Mouse (Mus musculus) lung, embryonic 15.5 days (tissue): ENCODE measurements around the gene Alyref. TPM values are rescaled to one million over a fixed set of nuclear protein-coding genes. Genes with fewer than 3 reads are reported as not detected.

Experiments
- ATAC-seq: fragments of 200-750 bp; cut with Nextera tagmentation; 2 replicates; pipeline ENCODE4 v1.8.0; 2017; ENCODE audit warnings: moderate number of reproducible peaks, borderline replicate concordance; ENCODE audit not compliant: low FRiP score, low TSS enrichment; ENCODE audit errors: extremely low read depth
- H3K27ac ChIP-seq: fragments of 300-500 bp; sonication (generic); 2 replicates; pipeline ENCODE4 v1.5.1; 2015; ENCODE audit warnings: moderate library complexity, mild to moderate bottlenecking, inconsistent platforms
- H3K27me3 ChIP-seq: fragments of 300-500 bp; sonication (generic); 2 replicates; pipeline ENCODE4 v1.6.1; 2015; ENCODE audit warnings: inconsistent platforms
- H3K36me3 ChIP-seq: fragments of 300-500 bp; sonication (generic); 2 replicates; pipeline ENCODE4 v1.6.1; 2015; ENCODE audit warnings: inconsistent platforms
- H3K4me1 ChIP-seq: fragments of 300-500 bp; sonication (generic); 2 replicates; pipeline ENCODE4 v1.6.1; 2015; ENCODE audit warnings: inconsistent platforms
- H3K4me2 ChIP-seq: fragments of 300-500 bp; sonication (generic); 2 replicates; pipeline ENCODE4 v1.6.1; 2015; ENCODE audit warnings: inconsistent platforms, mild to moderate bottlenecking, moderate library complexity
- H3K4me3 ChIP-seq: fragments of 300-500 bp; sonication (generic); 2 replicates; pipeline ENCODE4 v1.5.1; 2015; ENCODE audit warnings: mild to moderate bottlenecking, inconsistent platforms
- H3K9ac ChIP-seq: fragments of 300-500 bp; sonication (generic); 2 replicates; pipeline ENCODE4 v1.6.1; 2015; ENCODE audit warnings: inconsistent platforms
- H3K9me3 ChIP-seq: fragments of 300-500 bp; sonication (generic); 2 replicates; pipeline ENCODE4 v1.6.1; 2016; ENCODE audit warnings: inconsistent platforms
- WGBS: fragments of 180-500 bp; shearing (Covaris S2); methylation state at CpG from one replicate; pipeline ENCODE4 v1.1.7; 2015; 5-methylcytosine and 5-hydroxymethylcytosine counted together
- polyA plus RNA-seq: library from polyadenylated mRNA; unstranded; fragments of >200 nt; fragmentation: Nextera tagmentation; extraction: Ambion mirVana; gene quantifications from 2 replicates; pipeline ENCODE4 v1.2.1, GENCODE M21; 2015

The Alyref gene
- polyA plus RNA-seq, 1 experiment from 2014 or later, result 511 TPM

GRCm38 (mm10) chr11:120623961-120624679 is 26.0 kb upstream of the Alyref start:
- WGBS, result 11% methylated on average over 30 of the region's 30 CpGs

GRCm38 (mm10) chr11:120622805-120623204 is 24.6 kb upstream of the Alyref start:
- H3K36me3 ChIP-seq, result peaks cover 50% of the 10 kb centered on the region
- ATAC-seq, result no peak
- no peak overlapping the region for H3K4me3 ChIP-seq
- H3K4me2 ChIP-seq, result no peak overlapping the region
- H3K4me1 ChIP-seq, result peaks cover 21% of the 10 kb centered on the region
- no peak overlapping the region for H3K27ac ChIP-seq
- no peaks in the 10 kb centered on the region for H3K9me3 ChIP-seq
- H3K27me3 ChIP-seq, result no peaks in the 10 kb centered on the region
- 88% methylated on average over 6 of the region's 6 CpGs for whole genome bisulfite sequencing
- H3K9ac ChIP-seq, result no peak overlapping the region

More at GRCm38 (mm10) chr11:120623961-120624679, 26.0 kb upstream of the Alyref start:
- Histone ChIP-seq H3K4me2 (peak overlapping the region; percentile 93), H3K4me1 (peaks cover 18% of the 10 kb centered on the region), H3K27ac (peak overlapping the region; percentile 77), H3K4me3 (peak overlapping the region; percentile 75), H3K9me3 (no peaks in the 10 kb centered on the region), H3K27me3 (no peaks in the 10 kb centered on the region), H3K9ac (peak overlapping the region; percentile 70), H3K36me3 (peaks cover 45% of the 10 kb centered on the region)
- peak; percentile 78 for ATAC-seq

- H3K27me3 ChIP-seq, result no peaks in the 10 kb centered on the region
- ATAC-seq, result no peak
- peaks cover 43% of the 10 kb centered on the region for H3K36me3 ChIP-seq
- H3K4me3 ChIP-seq, result no peak overlapping the region
- no peaks in the 10 kb centered on the region for H3K9me3 ChIP-seq
- WGBS, result 90% methylated on average over 14 of the region's 14 CpGs
- no peak overlapping the region for H3K4me2 ChIP-seq
- peaks cover 24% of the 10 kb centered on the region for H3K4me1 ChIP-seq
- H3K27ac ChIP-seq, result no peak overlapping the region
- H3K9ac ChIP-seq, result no peak overlapping the region
Measured at GRCm38 (mm10) chr11:120620195-120620594, 22.0 kb upstream of the Alyref start.

GRCm38 (mm10) chr11:120618619-120619535 is 20.7 kb upstream of the Alyref start:
- H3K36me3 ChIP-seq, result peaks cover 52% of the 10 kb centered on the region
- no peaks in the 10 kb centered on the region for H3K9me3 ChIP-seq
- no peak for ATAC-seq
- no peak overlapping the region for H3K27ac ChIP-seq
- H3K4me3 ChIP-seq, result no peak overlapping the region
- 87% methylated on average over 25 of the region's 25 CpGs for WGBS
- H3K9ac ChIP-seq, result no peak overlapping the region
- peaks cover 18% of the 10 kb centered on the region for H3K4me1 ChIP-seq
- H3K27me3 ChIP-seq, result no peaks in the 10 kb centered on the region
- H3K4me2 ChIP-seq, result no peak overlapping the region

- H3K27me3 ChIP-seq, result no peaks in the 10 kb centered on the region
- peak within 1 kb of the TSS; percentile 86 for H3K9ac ChIP-seq
- peak within 1 kb of the TSS; percentile 95 for H3K4me3 ChIP-seq
- peak; percentile 92 for ATAC-seq
- peaks cover 14% of the 10 kb centered on the region for H3K4me1 ChIP-seq
- H3K36me3 ChIP-seq, result peaks cover 52% of the 10 kb centered on the region
- H3K27ac ChIP-seq, result peak within 1 kb of the TSS; percentile 68
- H3K9me3 ChIP-seq, result no peaks in the 10 kb centered on the region
- peak within 1 kb of the TSS; percentile 89 for H3K4me2 ChIP-seq
- under 1% methylated on average over 56 of the region's 56 CpGs for WGBS
Measured at GRCm38 (mm10) chr11:120617519-120618112, 19.5 kb upstream of the Alyref start, which contains the start of gene Pcyt2. TSS of gene Pcyt2 (minus strand) at chr11:120617936.

GRCm38 (mm10) chr11:120616617-120617294 is 18.6 kb upstream of the Alyref start:
- ATAC-seq, result no peak
- Histone ChIP-seq H3K27me3 (no peaks in the 10 kb centered on the region), H3K4me1 (peaks cover 14% of the 10 kb centered on the region), H3K4me2 (peak overlapping the region; percentile 89), H3K9ac (peak overlapping the region; percentile 86), H3K9me3 (no peaks in the 10 kb centered on the region), H3K36me3 (peaks cover 57% of the 10 kb centered on the region), H3K4me3 (peak overlapping the region; percentile 95), H3K27ac (no peak overlapping the region)
- 38% methylated on average over 4 of the region's 4 CpGs for WGBS

- 90% methylated on average over 11 of the region's 11 CpGs for WGBS
- Histone ChIP-seq H3K36me3 (peaks cover 62% of the 10 kb centered on the region), H3K27ac (no peak overlapping the region), H3K27me3 (no peaks in the 10 kb centered on the region), H3K4me2 (no peak overlapping the region), H3K4me1 (peaks cover 14% of the 10 kb centered on the region), H3K9me3 (no peaks in the 10 kb centered on the region), H3K4me3 (no peak overlapping the region), H3K9ac (no peak overlapping the region)
- no peak for ATAC-seq
Measured at GRCm38 (mm10) chr11:120615606-120616203, 17.5 kb upstream of the Alyref start.

- Histone ChIP-seq H3K36me3 (peaks cover 59% of the 10 kb centered on the region), H3K27me3 (no peaks in the 10 kb centered on the region), H3K9me3 (no peaks in the 10 kb centered on the region), H3K4me1 (peaks cover 14% of the 10 kb centered on the region), H3K4me2 (no peak overlapping the region), H3K9ac (no peak overlapping the region), H3K27ac (no peak overlapping the region), H3K4me3 (no peak overlapping the region)
- no peak for ATAC-seq
- 90% methylated on average over 6 of the region's 6 CpGs for WGBS
Measured at GRCm38 (mm10) chr11:120615167-120615566, 17.0 kb upstream of the Alyref start.

- Histone ChIP-seq H3K36me3 (peaks cover 48% of the 10 kb centered on the region), H3K9ac (no peak overlapping the region), H3K27me3 (0 out of 2 replicates have a peak, but pooled peaks cover 4% of the 10 kb centered on the region), H3K4me3 (no peak overlapping the region), H3K9me3 (no peaks in the 10 kb centered on the region), H3K4me2 (no peak overlapping the region), H3K27ac (no peak overlapping the region), H3K4me1 (peaks cover 18% of the 10 kb centered on the region)
- 84% methylated on average over 8 of the region's 8 CpGs for WGBS
- ATAC-seq, result no peak
Measured at GRCm38 (mm10) chr11:120613976-120614375, 15.8 kb upstream of the Alyref start.

- Histone ChIP-seq H3K9ac (no peak overlapping the region), H3K4me1 (peaks cover 23% of the 10 kb centered on the region), H3K9me3 (no peaks in the 10 kb centered on the region), H3K27me3 (0 out of 2 replicates have a peak, but pooled peaks cover 9% of the 10 kb centered on the region), H3K27ac (no peak overlapping the region), H3K4me2 (no peak overlapping the region), H3K4me3 (no peak overlapping the region), H3K36me3 (peaks cover 43% of the 10 kb centered on the region)
- ATAC-seq, result no peak
- WGBS, result 85% methylated on average over 9 of the region's 10 CpGs
Measured at GRCm38 (mm10) chr11:120613481-120613972, 15.4 kb upstream of the Alyref start.

- Histone ChIP-seq H3K4me2 (no peak overlapping the region), H3K4me3 (no peak overlapping the region), H3K9ac (no peak overlapping the region), H3K4me1 (peaks cover 27% of the 10 kb centered on the region), H3K9me3 (no peaks in the 10 kb centered on the region), H3K36me3 (peaks cover 37% of the 10 kb centered on the region), H3K27me3 (0 out of 2 replicates have a peak, but pooled peaks cover 10% of the 10 kb centered on the region), H3K27ac (no peak overlapping the region)
- WGBS, result 36% methylated on average over 6 of the region's 6 CpGs
- ATAC-seq, result no peak
Measured at GRCm38 (mm10) chr11:120612763-120613162, 14.6 kb upstream of the Alyref start.
